Mouse (Mus musculus): ENCODE data around the gene 1700012B09Rik.

GRCm38 (mm10) chr9:14810111-14810510 is 39.3 kb upstream of the 1700012B09Rik start:
- no peak for TF ChIP-seq CTCF (IDR thresholded peaks at IDR 0.05; ENCODE audit: low read depth, low read length)
- no peak for TF ChIP-seq POLR2A (IDR thresholded peaks at IDR 0.05; ENCODE audit: extremely low read depth, insufficient read depth, low read length)
